Mouse (Mus musculus): ENCODE data around the gene Mtx3. TPM values are rescaled to one million over a fixed set of nuclear protein-coding genes. Genes with fewer than 3 reads are reported as not detected.

The Mtx3 gene
- polyA plus RNA-seq, 1 experiment: 23.5 TPM

DNA sequence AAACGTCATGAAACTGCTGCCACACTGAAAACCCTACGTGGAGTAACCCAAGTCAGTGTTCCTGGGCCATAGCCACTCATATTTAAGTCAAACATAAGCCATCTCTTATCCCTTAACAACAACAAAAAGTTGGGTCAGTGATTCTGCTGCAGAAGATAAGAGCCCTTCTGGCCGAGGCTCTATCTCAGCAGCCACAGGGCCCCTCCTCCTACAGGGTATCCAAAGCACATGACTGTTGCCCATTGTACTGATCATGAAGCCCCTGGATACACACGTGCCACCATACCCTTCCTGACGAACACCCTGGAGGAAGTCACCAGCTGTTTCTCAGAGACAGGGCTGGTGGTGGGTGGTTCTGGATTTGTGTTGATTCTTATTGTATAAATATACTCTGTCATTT lies 3.4 kb downstream of the Mtx3 start:
- H3K9ac ChIP-seq (ENCODE audit: low read depth, poor library complexity, severe bottlenecking): no peak overlapping the region
- H3K4me3 ChIP-seq (ENCODE audit: low read depth, low read length): no peak overlapping the region
- no peak overlapping the region for H3K27ac ChIP-seq (ENCODE audit: insufficient read depth, low read length)
- H3K27me3 ChIP-seq (ENCODE audit: control insufficient read depth, insufficient read depth, low read length, poor library complexity, severe bottlenecking): no peaks in the 10 kb centered on the region
- no peak for TF ChIP-seq EP300 (IDR thresholded peaks at IDR 0.05; ENCODE audit: insufficient read depth, low read depth, low read length)
- no peak for TF ChIP-seq POLR2A (IDR thresholded peaks at IDR 0.05; ENCODE audit: insufficient read depth, low read length)
- no peak for TF ChIP-seq CTCF (IDR thresholded peaks at IDR 0.05; ENCODE audit: low read depth, low read length)
- no peaks in the 10 kb centered on the region for H3K4me1 ChIP-seq (ENCODE audit: control insufficient read depth, insufficient read depth, low read length)
- peaks cover 6% of the 10 kb centered on the region for H3K36me3 ChIP-seq (ENCODE audit: control insufficient read depth, insufficient read depth, low read length, poor library complexity, severe bottlenecking)
- H3K9me3 ChIP-seq (replicated peaks; ENCODE audit: control insufficient read depth, insufficient read depth, low read length, poor library complexity, severe bottlenecking): peaks cover 4% of the 10 kb centered on the region; the same call in 1 of the 2 replicates

DNA sequence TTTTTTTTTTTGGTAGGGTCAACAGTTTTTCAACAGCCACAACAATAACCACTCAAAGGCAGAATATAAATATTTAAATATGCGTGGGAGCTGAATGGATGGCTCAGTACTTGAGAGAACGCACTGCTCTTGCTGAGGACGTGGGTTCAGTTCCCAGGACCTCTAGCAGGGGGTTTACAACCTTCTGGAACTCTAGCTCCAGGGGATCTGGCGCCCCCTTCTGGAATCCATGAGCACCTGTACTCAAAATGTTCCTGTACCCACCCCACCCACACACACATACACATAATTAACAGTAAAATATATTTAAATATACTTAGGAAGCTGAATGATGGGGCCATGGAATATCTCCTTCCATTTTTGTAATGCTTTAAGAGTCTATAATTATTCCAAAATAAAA lies 11.3 kb downstream of the Mtx3 start:
- TF ChIP-seq POLR2A (IDR thresholded peaks at IDR 0.05; ENCODE audit: insufficient read depth, low read length): no peak
- no peak for TF ChIP-seq EP300 (IDR thresholded peaks at IDR 0.05; ENCODE audit: insufficient read depth, low read depth, low read length)
- peak; percentile 39 for TF ChIP-seq CTCF (IDR thresholded peaks at IDR 0.05; ENCODE audit: low read depth, low read length)
- Histone ChIP-seq H3K9ac (ENCODE audit: low read depth, poor library complexity, severe bottlenecking) (no peak overlapping the region), H3K27me3 (ENCODE audit: control insufficient read depth, insufficient read depth, low read length, poor library complexity, severe bottlenecking) (no peaks in the 10 kb centered on the region), H3K4me1 (ENCODE audit: control insufficient read depth, insufficient read depth, low read length) (no peaks in the 10 kb centered on the region), H3K27ac (ENCODE audit: insufficient read depth, low read length) (no peak overlapping the region), H3K4me3 (ENCODE audit: low read depth, low read length) (no peak overlapping the region), H3K36me3 (ENCODE audit: control insufficient read depth, insufficient read depth, low read length, poor library complexity, severe bottlenecking) (no peaks in the 10 kb centered on the region), H3K9me3 (replicated peaks; ENCODE audit: control insufficient read depth, insufficient read depth, low read length, poor library complexity, severe bottlenecking) (no peaks in the 10 kb centered on the region)

DNA sequence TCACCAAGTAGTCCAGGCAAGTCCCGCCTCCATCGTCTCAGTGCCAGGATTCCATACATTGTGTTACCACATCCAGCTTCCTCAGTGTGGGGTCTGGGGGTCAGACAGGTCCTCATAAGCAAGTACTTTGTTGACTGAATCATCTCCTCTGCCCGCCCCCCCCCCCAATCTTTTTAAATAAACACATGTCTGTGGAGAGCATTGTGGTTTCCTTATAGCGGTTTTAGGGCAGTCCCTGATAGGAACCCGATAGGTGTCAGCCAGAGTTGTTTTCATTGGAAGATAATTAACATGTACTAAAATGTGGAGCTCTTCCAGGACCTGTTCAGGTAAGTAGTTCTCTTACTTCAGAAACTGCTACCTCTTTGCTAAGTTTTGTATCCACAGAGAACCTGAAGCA lies 14.2 kb downstream of the Mtx3 start:
- Histone ChIP-seq H3K4me3 (ENCODE audit: low read depth, low read length) (no peak overlapping the region), H3K27ac (ENCODE audit: insufficient read depth, low read length) (no peak overlapping the region), H3K36me3 (ENCODE audit: control insufficient read depth, insufficient read depth, low read length, poor library complexity, severe bottlenecking) (no peaks in the 10 kb centered on the region), H3K27me3 (ENCODE audit: control insufficient read depth, insufficient read depth, low read length, poor library complexity, severe bottlenecking) (no peaks in the 10 kb centered on the region), H3K9me3 (replicated peaks; ENCODE audit: control insufficient read depth, insufficient read depth, low read length, poor library complexity, severe bottlenecking) (no peaks in the 10 kb centered on the region), H3K4me1 (ENCODE audit: control insufficient read depth, insufficient read depth, low read length) (no peaks in the 10 kb centered on the region), H3K9ac (ENCODE audit: low read depth, poor library complexity, severe bottlenecking) (no peak overlapping the region)
- no peak for TF ChIP-seq EP300 (IDR thresholded peaks at IDR 0.05; ENCODE audit: insufficient read depth, low read depth, low read length)

DNA sequence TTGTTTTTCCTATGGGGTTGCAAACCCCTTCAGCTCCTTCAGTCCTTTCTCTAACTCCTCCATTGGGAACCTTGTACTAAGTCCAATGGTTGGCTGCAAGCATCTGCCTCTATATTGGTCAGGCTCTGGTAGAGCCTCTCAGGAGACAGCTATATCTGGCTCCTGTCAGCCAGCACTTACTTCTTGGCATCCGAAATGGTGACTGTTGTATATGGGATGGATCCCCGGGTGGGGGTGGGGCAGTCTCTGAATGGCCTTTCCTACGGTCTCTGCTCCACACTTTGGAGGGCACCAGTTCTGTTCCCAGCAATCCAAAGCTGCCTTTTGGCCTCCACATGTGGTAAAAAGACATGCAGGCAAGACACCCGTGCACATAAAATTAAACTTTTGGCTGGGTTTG lies 15.4 kb downstream of the Mtx3 start:
- no peaks in the 10 kb centered on the region for H3K36me3 ChIP-seq (ENCODE audit: control insufficient read depth, insufficient read depth, low read length, poor library complexity, severe bottlenecking)
- TF ChIP-seq EP300 (IDR thresholded peaks at IDR 0.05; ENCODE audit: insufficient read depth, low read depth, low read length) (no peak), CTCF (IDR thresholded peaks at IDR 0.05; ENCODE audit: low read depth, low read length) (no peak), POLR2A (IDR thresholded peaks at IDR 0.05; ENCODE audit: insufficient read depth, low read length) (no peak)

GRCm38 (mm10) chr13:92865358-92865757 lies 20.8 kb downstream of the Mtx3 start:
- Histone ChIP-seq H3K9me3 (replicated peaks; ENCODE audit: control insufficient read depth, insufficient read depth, low read length, poor library complexity, severe bottlenecking) (no peaks in the 10 kb centered on the region), H3K4me3 (ENCODE audit: low read depth, low read length) (no peak overlapping the region), H3K27me3 (ENCODE audit: control insufficient read depth, insufficient read depth, low read length, poor library complexity, severe bottlenecking) (no peaks in the 10 kb centered on the region), H3K36me3 (ENCODE audit: control insufficient read depth, insufficient read depth, low read length, poor library complexity, severe bottlenecking) (no peaks in the 10 kb centered on the region), H3K9ac (ENCODE audit: low read depth, poor library complexity, severe bottlenecking) (no peak overlapping the region), H3K27ac (ENCODE audit: insufficient read depth, low read length) (no peak overlapping the region), H3K4me1 (ENCODE audit: control insufficient read depth, insufficient read depth, low read length) (no peaks in the 10 kb centered on the region)
- TF ChIP-seq POLR2A (IDR thresholded peaks at IDR 0.05; ENCODE audit: insufficient read depth, low read length) (no peak), CTCF (IDR thresholded peaks at IDR 0.05; ENCODE audit: low read depth, low read length) (no peak), EP300 (IDR thresholded peaks at IDR 0.05; ENCODE audit: insufficient read depth, low read depth, low read length) (no peak)

More for the DNA sequence above, 15.4 kb downstream of the Mtx3 start:
- Histone ChIP-seq H3K27ac (ENCODE audit: insufficient read depth, low read length) (no peak overlapping the region), H3K9ac (ENCODE audit: low read depth, poor library complexity, severe bottlenecking) (no peak overlapping the region), H3K4me3 (ENCODE audit: low read depth, low read length) (no peak overlapping the region), H3K27me3 (ENCODE audit: control insufficient read depth, insufficient read depth, low read length, poor library complexity, severe bottlenecking) (no peaks in the 10 kb centered on the region), H3K4me1 (ENCODE audit: control insufficient read depth, insufficient read depth, low read length) (no peaks in the 10 kb centered on the region), H3K9me3 (replicated peaks; ENCODE audit: control insufficient read depth, insufficient read depth, low read length, poor library complexity, severe bottlenecking) (no peaks in the 10 kb centered on the region)

DNA sequence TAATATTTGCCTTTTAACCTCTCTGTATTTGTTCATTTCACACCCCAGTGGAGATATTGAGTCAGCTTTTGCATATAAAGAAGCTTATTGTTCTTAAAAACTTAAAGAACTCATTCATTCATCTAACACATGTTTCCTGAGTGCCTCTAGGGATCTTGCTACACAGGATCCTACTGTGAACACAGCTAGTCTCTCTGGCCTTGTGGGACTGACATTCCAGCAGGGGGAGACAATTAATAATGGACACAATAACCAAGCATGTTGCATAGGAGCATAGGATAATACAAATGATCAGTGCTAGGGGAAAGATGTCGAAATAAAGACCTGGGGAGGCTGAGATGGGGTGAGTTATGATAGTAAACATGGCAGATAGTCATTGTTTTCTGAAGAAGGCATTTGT lies 22.1 kb downstream of the Mtx3 start:
- H3K9me3 ChIP-seq (replicated peaks; ENCODE audit: control insufficient read depth, insufficient read depth, low read length, poor library complexity, severe bottlenecking): no peaks in the 10 kb centered on the region
- TF ChIP-seq CTCF (IDR thresholded peaks at IDR 0.05; ENCODE audit: low read depth, low read length) (no peak), POLR2A (IDR thresholded peaks at IDR 0.05; ENCODE audit: insufficient read depth, low read length) (no peak), EP300 (IDR thresholded peaks at IDR 0.05; ENCODE audit: insufficient read depth, low read depth, low read length) (no peak)
- no peak overlapping the region for H3K9ac ChIP-seq (ENCODE audit: low read depth, poor library complexity, severe bottlenecking)
- no peak overlapping the region for H3K4me3 ChIP-seq (ENCODE audit: low read depth, low read length)
- no peak overlapping the region for H3K27ac ChIP-seq (ENCODE audit: insufficient read depth, low read length)
- no peaks in the 10 kb centered on the region for H3K36me3 ChIP-seq (ENCODE audit: control insufficient read depth, insufficient read depth, low read length, poor library complexity, severe bottlenecking)
- H3K4me1 ChIP-seq (ENCODE audit: control insufficient read depth, insufficient read depth, low read length): no peaks in the 10 kb centered on the region
- H3K27me3 ChIP-seq (ENCODE audit: control insufficient read depth, insufficient read depth, low read length, poor library complexity, severe bottlenecking): no peaks in the 10 kb centered on the region
